Mouse (Mus musculus): ENCODE results near the gene Fmo2. TPM values are rescaled to one million over a fixed set of nuclear protein-coding genes. Genes with fewer than 3 reads are reported as not detected.

Gene Fmo2
- 0.14 TPM in 1 of 2 replicates, not detected in the other for polyA plus RNA-seq (2015; fragmentation: Nextera tagmentation; extraction: Ambion mirVana)

GRCm38 (mm10) chr1:162897838-162898811 lies at the start of gene Fmo2:
Gene Fmo2 (minus strand): TSS chr1:162898726.
- no peak within 1 kb of the TSS for H3K4me3 ChIP-seq
- 62% methylated on average over 14 of the region's 14 CpGs for WGBS
- H3K27ac ChIP-seq (replicated peaks): no peak within 1 kb of the TSS
- no peaks in the 10 kb centered on the region for H3K9me3 ChIP-seq
- no peak within 1 kb of the TSS for H3K9ac ChIP-seq (replicated peaks)
- no peak for ATAC-seq (replicated peaks)
- no peaks in the 10 kb centered on the region for H3K36me3 ChIP-seq
- no peak within 1 kb of the TSS for H3K4me2 ChIP-seq (replicated peaks)
- H3K4me1 ChIP-seq: peaks cover 4% of the 10 kb centered on the region; the same call in 1 of the 2 replicates
- H3K27me3 ChIP-seq: no peaks in the 10 kb centered on the region

- H3K4me3 ChIP-seq: no peak overlapping the region
- no peaks in the 10 kb centered on the region for H3K36me3 ChIP-seq
- no peak overlapping the region for H3K27ac ChIP-seq (replicated peaks)
- no peak overlapping the region for H3K4me2 ChIP-seq (replicated peaks)
- 90% methylated on average over 6 of the region's 6 CpGs for WGBS
- no peaks in the 10 kb centered on the region for H3K9me3 ChIP-seq
- H3K9ac ChIP-seq (replicated peaks): no peak overlapping the region
- H3K27me3 ChIP-seq: no peaks in the 10 kb centered on the region
- H3K4me1 ChIP-seq: no peaks in the 10 kb centered on the region
- no peak for ATAC-seq (replicated peaks)
Observed at GRCm38 (mm10) chr1:162947934-162948333, 49.4 kb upstream of the Fmo2 start.

DNA sequence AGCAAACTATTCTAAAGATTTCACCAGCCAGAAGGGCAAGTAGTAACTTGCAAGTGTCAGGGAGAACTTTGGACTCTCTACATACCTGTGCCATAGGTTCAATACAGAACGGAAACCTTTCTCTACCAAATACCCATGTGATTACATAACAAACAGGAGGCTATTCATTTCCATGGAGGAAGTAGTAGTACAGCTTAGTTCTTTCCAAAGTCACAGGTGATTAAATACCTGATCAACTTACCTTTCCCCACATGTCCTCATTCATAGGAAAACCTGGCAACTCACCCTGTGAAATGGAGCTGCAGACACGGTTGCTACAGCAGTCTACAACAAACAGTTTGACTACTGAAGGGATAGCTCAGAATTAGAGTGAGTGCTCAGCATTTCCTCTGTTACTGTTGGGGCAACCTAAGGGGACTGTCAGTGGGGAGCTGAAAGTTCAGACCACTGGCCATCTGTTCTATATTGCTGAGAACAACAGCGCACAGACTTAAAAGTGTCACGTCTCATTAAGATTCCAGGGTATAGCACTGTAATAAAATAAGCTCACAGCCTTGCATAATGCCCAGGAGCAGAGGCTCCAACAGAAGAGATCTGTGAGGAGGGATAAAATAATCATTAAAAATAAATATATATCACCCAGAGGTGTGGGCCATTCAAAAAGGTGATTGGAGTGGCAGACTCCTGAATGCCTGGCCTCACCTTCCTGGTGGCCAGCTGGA lies 48.5 kb upstream of the Fmo2 start:
- 75% methylated on average over 4 of the region's 4 CpGs for WGBS
- no peak for ATAC-seq (replicated peaks)
- no peak overlapping the region for H3K9ac ChIP-seq (replicated peaks)
- no peak overlapping the region for H3K27ac ChIP-seq (replicated peaks)
- no peaks in the 10 kb centered on the region for H3K4me1 ChIP-seq
- no peaks in the 10 kb centered on the region for H3K36me3 ChIP-seq
- H3K27me3 ChIP-seq: no peaks in the 10 kb centered on the region
- H3K4me3 ChIP-seq: no peak overlapping the region
- no peaks in the 10 kb centered on the region for H3K9me3 ChIP-seq
- H3K4me2 ChIP-seq (replicated peaks): no peak overlapping the region

DNA sequence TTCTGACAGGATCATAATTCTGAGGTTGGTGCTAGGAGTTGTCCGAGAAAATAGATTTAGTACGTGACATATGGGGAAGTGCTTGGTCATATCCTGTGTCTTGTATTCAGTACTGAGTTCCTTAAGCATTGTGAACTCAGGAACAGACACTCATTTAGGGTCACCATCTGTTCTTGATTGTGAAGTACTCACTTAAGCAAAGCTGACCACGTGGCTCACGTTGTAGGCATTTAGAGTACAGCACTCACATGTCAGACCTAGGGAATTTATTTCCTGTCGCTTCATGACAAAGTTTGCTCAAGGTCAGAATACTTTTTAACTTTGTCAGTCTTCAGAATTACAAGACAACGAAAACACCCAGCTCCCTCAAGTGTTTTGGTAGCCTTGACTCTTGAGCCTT lies 45.2 kb upstream of the Fmo2 start:
- no peak overlapping the region for H3K4me3 ChIP-seq
- H3K27me3 ChIP-seq: no peaks in the 10 kb centered on the region
- 81% methylated on average over 6 of the region's 6 CpGs for WGBS
- no peak overlapping the region for H3K27ac ChIP-seq (replicated peaks)
- no peaks in the 10 kb centered on the region for H3K9me3 ChIP-seq
- no peaks in the 10 kb centered on the region for H3K36me3 ChIP-seq
- H3K4me2 ChIP-seq (replicated peaks): no peak overlapping the region
- no peak overlapping the region for H3K9ac ChIP-seq (replicated peaks)
- ATAC-seq (replicated peaks): no peak
- H3K4me1 ChIP-seq: no peaks in the 10 kb centered on the region

DNA sequence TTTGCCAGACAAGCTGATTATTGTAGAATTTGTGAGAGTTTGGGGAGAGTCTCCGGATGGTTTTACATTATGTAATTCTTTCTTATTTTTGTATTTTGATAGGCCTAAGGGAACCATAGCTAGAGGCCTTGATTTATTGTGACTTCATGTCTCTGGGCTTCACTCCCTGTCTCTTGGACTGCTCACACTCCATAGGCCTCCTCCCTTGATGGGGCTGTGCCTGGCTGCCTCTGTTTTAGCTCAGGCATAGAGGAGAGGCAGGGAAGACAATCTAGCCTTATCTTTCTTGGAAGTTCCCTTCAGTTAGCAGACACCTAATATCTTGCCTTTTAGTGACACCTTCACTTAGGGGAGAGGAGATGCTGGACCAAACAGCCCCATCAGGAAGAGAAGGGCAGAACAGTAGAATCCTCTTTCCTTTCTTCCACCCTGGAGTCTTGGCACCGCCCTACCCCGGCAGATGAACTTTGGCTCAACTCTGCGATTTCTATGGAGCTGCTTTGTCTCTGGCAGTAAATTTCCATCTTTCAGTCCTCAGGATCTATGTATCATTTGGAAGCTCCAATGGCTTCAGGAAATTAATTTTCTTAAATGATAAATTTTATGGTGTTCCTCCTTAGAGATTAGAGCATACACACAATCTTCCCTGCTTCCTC lies 40.3 kb upstream of the Fmo2 start:
- Histone ChIP-seq H3K36me3 (no peaks in the 10 kb centered on the region), H3K4me1 (no peaks in the 10 kb centered on the region), H3K27me3 (no peaks in the 10 kb centered on the region), H3K9me3 (no peaks in the 10 kb centered on the region), H3K4me3 (no peak overlapping the region), H3K27ac (replicated peaks) (no peak overlapping the region), H3K4me2 (replicated peaks) (no peak overlapping the region), H3K9ac (replicated peaks) (no peak overlapping the region)
- 97% methylated on average over 4 of the region's 4 CpGs for WGBS
- no peak for ATAC-seq (replicated peaks)

GRCm38 (mm10) chr1:162937970-162938695 lies 39.6 kb upstream of the Fmo2 start:
- WGBS: 77% methylated on average over 5 of the region's 5 CpGs
- no peak overlapping the region for H3K27ac ChIP-seq (replicated peaks)

GRCm38 (mm10) chr1:162937415-162937814 lies 38.9 kb upstream of the Fmo2 start, which contains the start of gene Fmo6:
Gene Fmo6 (minus strand): TSS chr1:162937515.
- no peak for ATAC-seq (replicated peaks)

More at GRCm38 (mm10) chr1:162937970-162938695, 39.6 kb upstream of the Fmo2 start:
- Histone ChIP-seq H3K4me1 (no peaks in the 10 kb centered on the region), H3K9ac (replicated peaks) (no peak overlapping the region), H3K4me2 (replicated peaks) (no peak overlapping the region), H3K4me3 (no peak overlapping the region), H3K9me3 (no peaks in the 10 kb centered on the region), H3K27me3 (no peaks in the 10 kb centered on the region), H3K36me3 (no peaks in the 10 kb centered on the region)
- no peak for ATAC-seq (replicated peaks)

DNA sequence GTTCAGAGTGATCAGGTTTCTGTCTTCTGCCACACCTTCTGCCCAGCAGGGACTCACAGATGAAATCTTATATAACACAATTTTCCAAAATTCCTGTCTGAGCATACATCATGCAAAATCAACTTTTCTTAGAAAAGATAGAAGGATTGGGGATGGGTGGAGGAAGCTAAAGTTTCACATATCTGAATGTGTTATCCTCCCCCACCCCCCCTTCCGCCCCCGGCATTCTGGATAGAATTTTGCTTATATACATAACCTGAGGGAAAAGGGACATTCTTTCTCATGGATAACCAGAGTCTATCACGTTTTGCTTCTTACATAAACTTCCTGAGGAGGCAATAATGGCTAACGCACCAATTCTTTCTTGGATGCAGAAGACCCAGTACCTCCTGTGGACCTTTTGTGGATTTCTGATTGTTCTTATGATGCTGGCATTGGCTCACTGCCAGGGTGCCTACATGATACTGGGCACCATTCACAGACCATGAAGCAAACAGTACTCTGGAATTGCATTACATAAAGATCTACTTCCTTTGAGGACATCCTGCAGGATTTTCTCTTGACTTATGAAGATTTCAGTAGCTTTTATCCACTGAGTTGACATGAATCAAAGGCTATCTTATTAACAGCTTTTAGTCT lies 36.0 kb upstream of the Fmo2 start:
- Histone ChIP-seq H3K4me3 (no peak overlapping the region), H3K27ac (replicated peaks) (no peak overlapping the region), H3K36me3 (no peaks in the 10 kb centered on the region), H3K9me3 (no peaks in the 10 kb centered on the region), H3K27me3 (no peaks in the 10 kb centered on the region), H3K4me2 (replicated peaks) (no peak overlapping the region), H3K9ac (replicated peaks) (no peak overlapping the region), H3K4me1 (no peaks in the 10 kb centered on the region)
- WGBS: 71% methylated on average over 4 of the region's 4 CpGs
- ATAC-seq (replicated peaks): no peak

More at GRCm38 (mm10) chr1:162937415-162937814, 38.9 kb upstream of the Fmo2 start, which contains the start of gene Fmo6:
- H3K4me3 ChIP-seq: no peak within 1 kb of the TSS
- H3K4me2 ChIP-seq (replicated peaks): no peak within 1 kb of the TSS
- H3K27me3 ChIP-seq: no peaks in the 10 kb centered on the region
- no peaks in the 10 kb centered on the region for H3K4me1 ChIP-seq
- H3K36me3 ChIP-seq: no peaks in the 10 kb centered on the region
- H3K9me3 ChIP-seq: no peaks in the 10 kb centered on the region
- H3K9ac ChIP-seq (replicated peaks): no peak within 1 kb of the TSS
- WGBS: 81% methylated on average over 6 of the region's 6 CpGs
- no peak within 1 kb of the TSS for H3K27ac ChIP-seq (replicated peaks)

DNA sequence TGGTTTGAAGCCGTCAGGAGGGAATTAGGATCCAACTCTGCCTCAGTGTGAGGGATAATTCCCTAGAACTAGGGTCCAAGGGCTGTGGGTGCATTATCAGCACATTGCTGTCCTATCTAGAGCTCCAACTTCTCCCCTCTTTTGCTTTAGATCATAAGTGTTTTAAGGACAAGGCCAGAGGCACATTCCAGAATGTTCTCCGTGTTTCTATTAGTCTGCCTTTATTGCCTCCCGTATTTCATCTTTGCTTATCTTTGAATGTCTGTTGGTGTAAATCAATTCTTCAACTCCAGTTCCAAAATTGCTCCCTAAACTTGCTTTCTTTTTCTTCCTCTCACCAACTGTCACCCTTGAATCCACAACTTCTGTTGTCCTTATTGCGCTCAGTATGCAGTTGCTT lies 33.9 kb upstream of the Fmo2 start:
- Histone ChIP-seq H3K4me3 (no peak overlapping the region), H3K9me3 (no peaks in the 10 kb centered on the region), H3K4me2 (replicated peaks) (no peak overlapping the region), H3K9ac (replicated peaks) (no peak overlapping the region), H3K27ac (replicated peaks) (no peak overlapping the region), H3K4me1 (no peaks in the 10 kb centered on the region), H3K36me3 (no peaks in the 10 kb centered on the region), H3K27me3 (no peaks in the 10 kb centered on the region)
- WGBS: 93% methylated on average over 4 of the region's 4 CpGs
- no peak for ATAC-seq (replicated peaks)

- Histone ChIP-seq H3K27me3 (no peaks in the 10 kb centered on the region), H3K27ac (replicated peaks) (no peak overlapping the region), H3K4me3 (no peak overlapping the region), H3K4me1 (no peaks in the 10 kb centered on the region), H3K4me2 (replicated peaks) (no peak overlapping the region), H3K9ac (replicated peaks) (no peak overlapping the region), H3K9me3 (no peaks in the 10 kb centered on the region), H3K36me3 (no peaks in the 10 kb centered on the region)
- ATAC-seq (replicated peaks): no peak
- WGBS: 79% methylated on average over 5 of the region's 5 CpGs
Observed at GRCm38 (mm10) chr1:162931880-162932279, 33.4 kb upstream of the Fmo2 start.

- H3K27ac ChIP-seq (replicated peaks): no peak overlapping the region
- no peaks in the 10 kb centered on the region for H3K9me3 ChIP-seq
- H3K4me2 ChIP-seq (replicated peaks): no peak overlapping the region
- no peak overlapping the region for H3K4me3 ChIP-seq
- no peak overlapping the region for H3K9ac ChIP-seq (replicated peaks)
- no peaks in the 10 kb centered on the region for H3K36me3 ChIP-seq
- 89% methylated on average over 4 of the region's 4 CpGs for WGBS
- no peak for ATAC-seq (replicated peaks)
- H3K4me1 ChIP-seq: no peaks in the 10 kb centered on the region
- H3K27me3 ChIP-seq: no peaks in the 10 kb centered on the region
Observed at GRCm38 (mm10) chr1:162931310-162931875, 32.9 kb upstream of the Fmo2 start.

Data from forebrain, embryonic 15.5 days (tissue).